Mouse (Mus musculus): Measurements from ENCODE around the gene Ttll6. TPM values are rescaled to one million over a fixed set of nuclear protein-coding genes. Genes with fewer than 3 reads are reported as not detected.
A peak's percentile ranks its signal among the peaks of the same experiment; 100 is the strongest.
"Not testable (repeated sequence)": the region's sequence is repeated elsewhere in the genome, so short reads cannot be mapped to it uniquely, and the experiment has no call there.

Ttll6 gene
- polyA plus RNA-seq, 1 experiment from 2014 or later = not detected

DNA sequence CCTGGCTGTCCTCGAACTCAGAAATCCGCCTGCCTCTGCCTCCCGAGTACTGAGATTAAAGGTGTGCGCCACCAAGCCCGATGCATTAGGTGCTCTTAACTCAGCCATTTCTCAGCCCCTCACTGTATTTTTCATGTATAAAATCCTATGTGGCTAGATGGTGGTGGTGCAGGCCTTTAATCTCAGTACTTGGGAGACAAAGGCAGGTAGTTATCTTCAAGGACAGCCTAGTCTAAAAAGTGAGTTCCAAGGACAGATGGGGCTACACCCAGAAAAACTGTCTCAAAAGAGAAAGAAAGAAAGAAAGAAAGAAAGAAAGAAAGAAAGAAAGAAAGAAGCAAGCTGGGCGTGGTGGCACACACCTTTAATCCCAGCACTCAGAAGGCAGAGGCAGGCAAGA, 18.2 kb upstream of the Ttll6 start:
- Histone ChIP-seq H3K4me2 (no peak overlapping the region), H3K36me3 (ENCODE audit: control insufficient read depth, insufficient read depth, low read length) (no peaks in the 10 kb centered on the region), H3K9me3 (ENCODE audit: control insufficient read depth, low read length) (no peaks in the 10 kb centered on the region), H3K27me3 (replicated peaks; ENCODE audit: control insufficient read depth, insufficient read depth, low read length) (no peaks in the 10 kb centered on the region), H3K4me1 (replicated peaks; ENCODE audit: control insufficient read depth, insufficient read depth, low read length) (no peaks in the 10 kb centered on the region), H3K27ac (ENCODE audit: low read depth, low read length) (no peak overlapping the region), H3K4me3 (ENCODE audit: low read depth, low read length) (no peak overlapping the region), H3K9ac (ENCODE audit: low read depth, low read length) (no peak overlapping the region)
- no peak for ATAC-seq (replicated peaks; ENCODE audit: low FRiP score)
- no peak for DNase-seq (ENCODE audit: low spot score)
- 91% methylated on average over 6 of the region's 6 CpGs for WGBS

DNA sequence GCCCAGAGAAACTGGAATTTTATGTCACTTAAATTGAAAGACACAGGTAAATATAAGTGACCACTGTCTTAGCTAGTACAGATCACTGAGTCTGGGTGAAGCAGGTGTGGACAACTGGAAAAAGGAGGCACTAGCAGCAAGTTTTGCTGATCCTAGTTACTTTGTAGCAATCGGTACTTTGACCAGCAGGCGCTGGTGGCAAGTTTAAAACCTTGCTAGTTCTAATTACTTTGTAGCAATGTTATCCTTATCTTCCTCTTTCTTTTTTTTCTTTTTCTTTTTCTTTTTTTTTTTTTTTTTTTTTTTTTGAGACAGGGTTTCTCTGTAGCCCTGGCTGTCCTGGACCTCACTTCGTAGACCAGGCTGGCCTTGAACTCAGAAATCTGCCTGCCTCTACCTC, 17.5 kb upstream of the Ttll6 start:
- Histone ChIP-seq H3K27me3 (replicated peaks; ENCODE audit: control insufficient read depth, insufficient read depth, low read length) (no peaks in the 10 kb centered on the region), H3K4me1 (replicated peaks; ENCODE audit: control insufficient read depth, insufficient read depth, low read length) (no peaks in the 10 kb centered on the region), H3K4me3 (ENCODE audit: low read depth, low read length) (no peak overlapping the region), H3K27ac (ENCODE audit: low read depth, low read length) (no peak overlapping the region), H3K9ac (ENCODE audit: low read depth, low read length) (no peak overlapping the region), H3K9me3 (ENCODE audit: control insufficient read depth, low read length) (no peaks in the 10 kb centered on the region), H3K36me3 (ENCODE audit: control insufficient read depth, insufficient read depth, low read length) (no peaks in the 10 kb centered on the region), H3K4me2 (no peak overlapping the region)
- DNase-seq (ENCODE audit: low spot score) (no peak), ATAC-seq (replicated peaks; ENCODE audit: low FRiP score) (no peak)
- WGBS = 83% methylated on average over 3 of the region's 3 CpGs

DNA sequence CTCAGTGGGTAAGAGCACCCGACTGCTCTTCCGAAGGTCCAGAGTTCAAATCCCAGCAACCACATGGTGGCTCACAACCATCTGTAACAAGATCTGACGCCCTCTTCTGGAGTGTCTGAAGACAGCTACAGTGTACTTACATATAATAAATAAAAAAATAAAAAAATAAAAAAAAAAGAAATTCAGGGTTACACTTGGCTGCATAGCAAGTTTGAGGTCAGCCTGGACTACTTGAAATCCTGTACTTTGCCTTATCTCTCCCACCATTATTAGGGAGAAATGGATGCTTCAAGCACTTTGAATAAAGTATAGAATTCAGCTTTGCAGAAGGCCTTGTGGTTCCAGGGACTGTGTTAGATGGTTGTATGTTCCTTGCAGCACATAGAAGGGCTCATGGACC, 16.7 kb upstream of the Ttll6 start:
- not testable (repeated sequence) for H3K9ac ChIP-seq (ENCODE audit: low read depth, low read length); H3K4me1 ChIP-seq (replicated peaks; ENCODE audit: control insufficient read depth, insufficient read depth, low read length); H3K4me2 ChIP-seq; ATAC-seq (replicated peaks; ENCODE audit: low FRiP score); DNase-seq (ENCODE audit: low spot score); H3K36me3 ChIP-seq (ENCODE audit: control insufficient read depth, insufficient read depth, low read length); H3K9me3 ChIP-seq (ENCODE audit: control insufficient read depth, low read length); H3K27ac ChIP-seq (ENCODE audit: low read depth, low read length); H3K4me3 ChIP-seq (ENCODE audit: low read depth, low read length); H3K27me3 ChIP-seq (replicated peaks; ENCODE audit: control insufficient read depth, insufficient read depth, low read length)
- WGBS = 62% methylated on average over 3 of the region's 3 CpGs

DNA sequence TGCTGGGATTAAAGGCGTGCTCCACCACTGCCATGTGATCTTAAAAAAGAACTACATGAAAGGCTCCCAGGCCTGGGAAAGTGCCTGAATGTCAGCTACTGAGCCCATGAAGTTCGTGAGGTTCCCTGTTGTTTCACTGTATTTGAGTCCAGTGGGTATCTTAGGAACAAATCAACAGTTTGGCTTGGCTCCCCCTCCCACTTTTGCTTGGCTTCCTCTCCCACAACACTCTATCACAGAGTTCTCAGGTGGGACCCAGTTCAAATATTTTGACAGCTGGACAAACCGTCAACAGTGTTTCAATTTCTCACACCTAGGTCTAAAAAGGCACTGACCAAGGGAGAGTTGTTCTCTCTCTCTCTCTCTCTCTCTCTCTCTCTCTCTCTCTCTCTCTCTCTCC, 14.2 kb upstream of the Ttll6 start:
- WGBS = 61% methylated on average over 3 of the region's 3 CpGs

DNA sequence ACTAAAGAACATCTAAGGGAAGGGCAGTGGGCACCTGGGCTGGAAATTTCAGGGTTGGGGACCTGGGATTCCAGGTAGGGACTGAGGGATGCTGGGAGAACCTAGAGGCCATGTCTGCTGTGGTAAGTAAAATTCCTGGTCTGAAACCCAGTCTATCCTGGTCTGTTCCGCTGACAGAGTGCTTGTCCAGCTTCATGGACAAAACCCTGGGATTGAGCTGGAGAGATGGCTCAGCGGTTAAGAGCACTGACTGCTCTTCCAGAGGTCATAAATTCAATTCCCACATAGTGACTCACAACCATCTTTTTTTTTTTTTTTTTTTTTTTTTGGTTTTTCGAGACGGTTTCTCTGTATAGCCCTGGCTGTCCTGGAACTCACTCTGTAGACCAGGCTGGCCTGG, 10.8 kb upstream of the Ttll6 start:
- H3K4me2 ChIP-seq; H3K9ac ChIP-seq (ENCODE audit: low read depth, low read length); H3K36me3 ChIP-seq (ENCODE audit: control insufficient read depth, insufficient read depth, low read length); ATAC-seq (replicated peaks; ENCODE audit: low FRiP score); H3K4me3 ChIP-seq (ENCODE audit: low read depth, low read length); H3K9me3 ChIP-seq (ENCODE audit: control insufficient read depth, low read length); H3K27ac ChIP-seq (ENCODE audit: low read depth, low read length); DNase-seq (ENCODE audit: low spot score); H3K4me1 ChIP-seq (replicated peaks; ENCODE audit: control insufficient read depth, insufficient read depth, low read length): not testable (repeated sequence)
- H3K27me3 ChIP-seq (replicated peaks; ENCODE audit: control insufficient read depth, insufficient read depth, low read length) = peaks cover 42% of the 10 kb centered on the region
- 46% methylated on average over 4 of the region's 4 CpGs for WGBS

More for the DNA sequence above, 14.2 kb upstream of the Ttll6 start:
- Histone ChIP-seq H3K4me3 (ENCODE audit: low read depth, low read length) (no peak overlapping the region), H3K4me2 (no peak overlapping the region), H3K9ac (ENCODE audit: low read depth, low read length) (no peak overlapping the region), H3K27me3 (replicated peaks; ENCODE audit: control insufficient read depth, insufficient read depth, low read length) (peaks cover 20% of the 10 kb centered on the region), H3K36me3 (ENCODE audit: control insufficient read depth, insufficient read depth, low read length) (no peaks in the 10 kb centered on the region), H3K9me3 (ENCODE audit: control insufficient read depth, low read length) (no peaks in the 10 kb centered on the region), H3K27ac (ENCODE audit: low read depth, low read length) (no peak overlapping the region), H3K4me1 (replicated peaks; ENCODE audit: control insufficient read depth, insufficient read depth, low read length) (no peaks in the 10 kb centered on the region; the same call in 1 of the 2 replicates)
- DNase-seq (ENCODE audit: low spot score) (no peak), ATAC-seq (replicated peaks; ENCODE audit: low FRiP score) (no peak)

DNA sequence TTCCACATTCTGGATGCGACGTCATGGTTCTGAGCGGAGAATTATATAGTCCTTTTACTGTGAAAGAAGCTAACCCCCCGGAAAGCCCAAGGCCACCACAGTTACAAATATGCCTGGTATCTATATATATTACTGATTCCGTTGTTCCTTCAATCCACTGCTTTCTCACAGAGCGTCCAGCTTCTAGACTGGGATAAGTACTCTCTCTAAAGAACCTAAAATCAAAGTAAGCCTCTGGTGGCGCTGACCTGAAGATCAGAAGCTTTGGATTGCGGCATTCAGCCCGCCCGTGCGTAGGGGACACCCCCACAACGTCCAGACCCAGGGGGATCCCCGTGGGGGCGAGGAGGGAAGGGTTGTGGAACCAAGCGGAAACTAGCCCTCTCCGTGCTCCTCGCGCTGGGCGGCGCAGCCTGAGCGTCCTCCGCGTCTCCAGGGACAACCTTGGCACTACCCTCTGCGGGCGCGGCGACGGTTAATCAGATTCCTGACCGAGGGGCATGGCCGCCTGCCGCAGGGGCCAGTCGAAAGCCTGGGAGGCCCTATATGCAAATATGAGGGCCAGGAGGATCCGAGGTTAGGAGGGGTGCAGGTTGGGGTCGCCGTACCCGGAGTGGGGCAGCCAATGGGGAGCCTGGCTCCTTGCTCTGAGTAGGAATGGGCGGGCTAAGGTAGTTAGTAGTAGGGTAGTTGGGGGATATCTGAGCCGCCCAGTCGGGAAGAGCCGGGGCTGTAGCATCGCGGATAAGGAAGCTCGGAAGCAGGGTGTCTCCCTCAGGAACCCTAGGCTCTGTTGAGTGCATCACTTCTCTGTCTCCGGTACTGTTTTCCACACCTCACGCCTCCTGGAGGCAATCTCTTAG, 9.3 kb upstream of the Ttll6 start:
- no peak for ATAC-seq (replicated peaks; ENCODE audit: low FRiP score)
- Histone ChIP-seq H3K4me3 (ENCODE audit: low read depth, low read length) (peak overlapping the region; percentile 43), H3K36me3 (ENCODE audit: control insufficient read depth, insufficient read depth, low read length) (no peaks in the 10 kb centered on the region), H3K9ac (ENCODE audit: low read depth, low read length) (0 out of 2 replicates have a peak overlapping the region, but pooled peaks have one; percentile 6), H3K27ac (ENCODE audit: low read depth, low read length) (no peak overlapping the region), H3K4me2 (peak overlapping the region; percentile 69), H3K4me1 (replicated peaks; ENCODE audit: control insufficient read depth, insufficient read depth, low read length) (no peaks in the 10 kb centered on the region; the same call in 1 of the 2 replicates), H3K9me3 (ENCODE audit: control insufficient read depth, low read length) (no peaks in the 10 kb centered on the region), H3K27me3 (replicated peaks; ENCODE audit: control insufficient read depth, insufficient read depth, low read length) (peaks cover 42% of the 10 kb centered on the region)
- 4% methylated on average over 45 of the region's 45 CpGs for WGBS
- peak; percentile 44 for DNase-seq (ENCODE audit: low spot score)

DNA sequence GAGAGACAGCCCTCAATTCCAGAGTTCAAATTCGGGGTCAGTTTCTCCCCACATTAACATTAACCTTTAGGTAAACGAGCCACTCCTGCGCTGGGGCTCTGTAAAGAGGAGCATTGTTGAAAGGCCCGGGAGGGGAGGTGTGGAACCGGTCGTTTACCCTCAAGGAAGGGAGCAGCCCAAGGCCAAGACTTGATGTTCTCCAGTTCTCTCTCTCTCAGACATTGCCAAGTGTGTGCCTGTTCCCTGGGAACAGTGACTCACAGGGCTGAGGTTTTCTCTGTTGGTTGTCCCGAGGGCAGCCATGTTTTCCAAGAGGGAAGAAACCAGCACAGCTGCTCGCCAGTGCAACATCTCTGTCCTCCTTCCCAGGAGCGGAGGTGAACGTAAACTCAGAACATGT, 3.0 kb upstream of the Ttll6 start:
- WGBS = 57% methylated on average over 10 of the region's 10 CpGs
- peaks cover 20% of the 10 kb centered on the region for H3K27me3 ChIP-seq (replicated peaks; ENCODE audit: control insufficient read depth, insufficient read depth, low read length)

DNA sequence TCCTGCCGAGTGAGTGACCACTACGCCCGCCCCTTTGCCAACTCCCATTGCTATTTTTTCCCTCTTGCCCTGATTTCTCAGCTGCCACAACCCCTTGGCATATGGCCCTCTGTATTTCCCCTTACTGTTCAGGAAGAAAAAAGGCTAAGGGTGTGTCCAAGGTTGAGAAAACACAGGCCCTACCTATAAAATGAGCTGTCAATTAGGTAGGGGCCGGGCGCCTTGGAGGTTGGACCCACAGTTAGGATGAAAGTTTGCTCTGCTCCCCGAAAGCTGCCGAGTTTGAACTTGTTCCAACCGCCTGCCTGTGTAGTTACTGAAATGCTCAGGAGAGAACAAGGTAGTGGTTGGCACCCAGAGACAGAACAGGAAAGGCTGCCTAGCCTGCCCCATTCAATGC, 2.3 kb downstream of the Ttll6 start:
- H3K9ac ChIP-seq (ENCODE audit: low read depth, low read length) = no peak overlapping the region
- H3K9me3 ChIP-seq (ENCODE audit: control insufficient read depth, low read length) = no peaks in the 10 kb centered on the region
- H3K27me3 ChIP-seq (replicated peaks; ENCODE audit: control insufficient read depth, insufficient read depth, low read length) = peaks cover 18% of the 10 kb centered on the region

More for the DNA sequence above, 3.0 kb upstream of the Ttll6 start:
- H3K4me1 ChIP-seq (replicated peaks; ENCODE audit: control insufficient read depth, insufficient read depth, low read length) = no peaks in the 10 kb centered on the region
- H3K4me3 ChIP-seq (ENCODE audit: low read depth, low read length) = no peak overlapping the region
- H3K36me3 ChIP-seq (ENCODE audit: control insufficient read depth, insufficient read depth, low read length) = no peaks in the 10 kb centered on the region
- H3K9ac ChIP-seq (ENCODE audit: low read depth, low read length) = no peak overlapping the region
- H3K9me3 ChIP-seq (ENCODE audit: control insufficient read depth, low read length) = no peaks in the 10 kb centered on the region
- no peak overlapping the region for H3K27ac ChIP-seq (ENCODE audit: low read depth, low read length)
- DNase-seq (ENCODE audit: low spot score) = no peak
- ATAC-seq (replicated peaks; ENCODE audit: low FRiP score) = no peak
- H3K4me2 ChIP-seq = no peak overlapping the region

DNA sequence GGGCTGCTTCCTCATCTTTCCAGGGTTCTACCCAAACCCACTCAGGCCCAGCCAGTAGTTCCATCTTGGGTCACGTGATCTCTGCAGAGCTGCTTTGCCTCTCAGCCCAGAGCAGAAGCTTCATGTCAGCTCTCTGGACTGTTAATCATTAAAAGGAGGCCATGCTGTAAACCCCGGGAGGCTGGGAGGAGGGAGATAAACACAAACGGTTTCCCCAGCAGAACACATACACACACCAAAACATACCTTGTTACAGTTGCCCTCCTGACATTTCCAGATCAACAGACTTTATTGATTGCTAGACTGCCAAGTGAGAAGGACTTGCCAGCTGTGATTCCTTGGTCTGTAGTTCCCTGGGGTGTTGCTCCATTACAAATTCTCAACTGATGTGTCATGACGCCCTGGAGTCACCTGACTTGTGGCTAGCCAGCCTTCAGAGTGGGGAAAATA, 7.2 kb downstream of the Ttll6 start:
- no peak for DNase-seq (ENCODE audit: low spot score)
- WGBS = 21% methylated on average over 4 of the region's 4 CpGs
- ATAC-seq (replicated peaks; ENCODE audit: low FRiP score) = peak; percentile 39; the same call in 1 of the 2 replicates

More for the DNA sequence above, 2.3 kb downstream of the Ttll6 start:
- no peak overlapping the region for H3K27ac ChIP-seq (ENCODE audit: low read depth, low read length)
- H3K4me2 ChIP-seq = no peak overlapping the region
- WGBS = 79% methylated on average over 8 of the region's 8 CpGs
- H3K4me1 ChIP-seq (replicated peaks; ENCODE audit: control insufficient read depth, insufficient read depth, low read length) = no peaks in the 10 kb centered on the region
- no peak for ATAC-seq (replicated peaks; ENCODE audit: low FRiP score)
- no peaks in the 10 kb centered on the region for H3K36me3 ChIP-seq (ENCODE audit: control insufficient read depth, insufficient read depth, low read length)
- DNase-seq (ENCODE audit: low spot score) = no peak
- no peak overlapping the region for H3K4me3 ChIP-seq (ENCODE audit: low read depth, low read length)

More for the DNA sequence above, 7.2 kb downstream of the Ttll6 start:
- H3K9ac ChIP-seq (ENCODE audit: low read depth, low read length) = no peak overlapping the region
- peaks cover 30% of the 10 kb centered on the region for H3K27me3 ChIP-seq (replicated peaks; ENCODE audit: control insufficient read depth, insufficient read depth, low read length)
- H3K36me3 ChIP-seq (ENCODE audit: control insufficient read depth, insufficient read depth, low read length) = no peaks in the 10 kb centered on the region
- no peaks in the 10 kb centered on the region for H3K4me1 ChIP-seq (replicated peaks; ENCODE audit: control insufficient read depth, insufficient read depth, low read length)
- no peak overlapping the region for H3K27ac ChIP-seq (ENCODE audit: low read depth, low read length)
- no peak overlapping the region for H3K4me2 ChIP-seq
- no peak overlapping the region for H3K4me3 ChIP-seq (ENCODE audit: low read depth, low read length)
- no peaks in the 10 kb centered on the region for H3K9me3 ChIP-seq (ENCODE audit: control insufficient read depth, low read length)
